Mouse (Mus musculus) gastrocnemius, adult 18-20 months (tissue): Measurements from ENCODE around the gene Pah. TPM values are rescaled to one million over a fixed set of nuclear protein-coding genes. Genes with fewer than 3 reads are reported as not detected.

Experiments
- total RNA-seq, 2 experiments: library from RNA; stranded (reverse); gene quantifications; 2 replicates each; pipeline ENCODE4 v1.2.3; 2021

Pah gene
- total RNA-seq, 2 experiments from 2014 or later, result 0.12 to 0.14 TPM

Other genes with a start within 250 kb of the Pah start
- gene Ascl1, start 28.1 kb upstream of the Pah start, total RNA-seq, result not detected